Mouse (Mus musculus) embryonic fibroblast, embryonic 13.5 days (primary cell): ENCODE data around the gene Sepsecs.

Experiments
- CTCF ChIP-seq: IDR thresholded peaks from 2 replicates; pipeline ENCODE4 v1.5.1; 2011; ENCODE audit warnings: mild to moderate bottlenecking, control low read depth, low read length, moderate library complexity, borderline replicate concordance; ENCODE audit not compliant: insufficient read depth
- POLR2A ChIP-seq: IDR thresholded peaks from 2 replicates; pipeline ENCODE4 v1.6.1; 2011; ENCODE audit warnings: low read depth, mild to moderate bottlenecking, control low read depth, low read length, moderate library complexity

DNA sequence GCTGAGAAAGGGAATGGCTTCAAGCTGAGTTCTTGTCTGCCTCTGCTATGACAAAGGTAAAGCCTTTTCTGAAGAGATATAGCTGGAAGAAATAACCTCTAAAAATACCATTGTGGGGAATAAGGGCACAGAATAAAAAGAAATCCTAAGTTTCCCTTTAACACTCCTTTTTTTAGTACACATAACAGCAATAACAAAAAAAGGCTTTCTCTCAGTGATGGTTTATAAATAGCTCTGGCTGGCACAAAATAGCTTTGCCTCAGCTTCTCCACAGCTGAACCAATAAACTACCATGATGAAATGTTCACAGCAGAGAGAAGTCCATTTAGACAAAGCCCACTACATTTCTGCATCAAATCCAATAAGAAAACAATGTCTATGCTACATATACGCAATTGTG is 17.4 kb downstream of the Sepsecs start:
- TF ChIP-seq CTCF (no peak), POLR2A (no peak)
